Mouse (Mus musculus) cortical plate, adult 2 months (tissue): ENCODE data around the gene Sirt2.

Experiments
- CTCF ChIP-seq: fragments of 200-500 bp; IDR thresholded peaks from 2 replicates; pipeline ENCODE4 v1.5.1; 2011; ENCODE audit warnings: mild to moderate bottlenecking, control low read depth, low read length; ENCODE audit not compliant: insufficient read depth; ENCODE audit errors: extremely low read depth
- POLR2A ChIP-seq: fragments of 200-500 bp; IDR thresholded peaks from 2 replicates; pipeline ENCODE4 v1.6.1; 2011; ENCODE audit warnings: mild to moderate bottlenecking, low read length, control low read depth; ENCODE audit not compliant: insufficient read depth; ENCODE audit errors: extremely low read depth

DNA sequence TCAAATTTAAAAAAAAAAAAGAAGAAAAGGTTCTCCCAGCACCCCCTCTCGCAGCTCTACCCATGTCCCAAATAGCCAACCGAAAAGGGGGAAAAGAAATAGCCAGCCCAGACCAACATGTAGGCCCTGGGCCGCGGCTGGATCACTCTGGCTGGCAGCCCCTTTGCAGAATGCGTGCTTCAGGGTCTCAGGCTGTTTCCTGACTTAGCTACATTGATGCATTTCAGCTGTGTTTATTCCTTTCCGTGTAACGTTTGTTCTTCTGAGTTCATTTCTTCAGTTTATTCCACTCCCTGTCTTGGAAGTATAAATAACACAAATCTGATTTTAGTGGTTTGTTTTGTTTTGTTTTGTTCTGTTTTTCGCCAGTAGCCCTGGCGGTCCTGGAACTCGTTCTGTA, 48.8 kb upstream of the Sirt2 start:
- no peak for TF ChIP-seq CTCF
- TF ChIP-seq POLR2A: no peak
